Mouse (Mus musculus) liver, embryonic 12.5 days (tissue): ENCODE data around the gene 1600002K03Rik. TPM values are rescaled to one million over a fixed set of nuclear protein-coding genes. Genes with fewer than 3 reads are reported as not detected.
A peak's percentile ranks its signal among the peaks of the same experiment; 100 is the strongest.

ENCODE experiments used
- ATAC-seq: fragments of 200-750 bp; cut with Nextera tagmentation; 2 replicates; pipeline ENCODE4 v1.8.0; 2017; ENCODE audit warnings: moderate number of reproducible peaks, mild to moderate bottlenecking, moderate library complexity
- H3K27ac ChIP-seq: fragments of 300-500 bp; sonication (generic); 2 replicates; pipeline ENCODE4 v1.5.1; 2016; ENCODE audit warnings: mild to moderate bottlenecking
- H3K27me3 ChIP-seq: fragments of 300-500 bp; sonication (generic); replicated peaks from 2 replicates; pipeline ENCODE4 v1.6.1; 2016; ENCODE audit warnings: mild to moderate bottlenecking, moderate library complexity
- H3K36me3 ChIP-seq: fragments of 300-500 bp; sonication (generic); 2 replicates; pipeline ENCODE4 v1.6.1; 2016; ENCODE audit warnings: mild to moderate bottlenecking, moderate library complexity
- H3K4me1 ChIP-seq: fragments of 300-500 bp; sonication (generic); 2 replicates; pipeline ENCODE4 v1.6.1; 2016
- H3K4me2 ChIP-seq: fragments of 300-500 bp; sonication (generic); 2 replicates; pipeline ENCODE4 v1.6.1; 2016; ENCODE audit warnings: mild to moderate bottlenecking, moderate library complexity
- H3K4me3 ChIP-seq: fragments of 300-500 bp; sonication (generic); 2 replicates; pipeline ENCODE4 v1.5.1; 2016; ENCODE audit warnings: mild to moderate bottlenecking, moderate library complexity
- H3K9ac ChIP-seq: fragments of 300-500 bp; sonication (generic); 2 replicates; pipeline ENCODE4 v1.6.1; 2016; ENCODE audit warnings: mild to moderate bottlenecking, moderate library complexity
- H3K9me3 ChIP-seq: fragments of 300-500 bp; sonication (generic); replicated peaks from 2 replicates; pipeline ENCODE4 v1.6.1; 2016; ENCODE audit warnings: mild to moderate bottlenecking, moderate library complexity
- WGBS: fragments of 180-500 bp; shearing (Covaris S2); methylation state at CpG from one replicate; pipeline ENCODE4 v1.1.7; 2016; ENCODE audit not compliant: insufficient replicate concordance; 5-methylcytosine and 5-hydroxymethylcytosine counted together
- polyA plus RNA-seq: library from polyadenylated mRNA; unstranded; fragments of >200 nt; fragmentation: Nextera tagmentation; extraction: Ambion mirVana; gene quantifications from 2 replicates; pipeline ENCODE4 v1.2.1, GENCODE M21; 2016

The 1600002K03Rik gene
- polyA plus RNA-seq, 1 experiment from 2014 or later: 16.4 TPM

DNA sequence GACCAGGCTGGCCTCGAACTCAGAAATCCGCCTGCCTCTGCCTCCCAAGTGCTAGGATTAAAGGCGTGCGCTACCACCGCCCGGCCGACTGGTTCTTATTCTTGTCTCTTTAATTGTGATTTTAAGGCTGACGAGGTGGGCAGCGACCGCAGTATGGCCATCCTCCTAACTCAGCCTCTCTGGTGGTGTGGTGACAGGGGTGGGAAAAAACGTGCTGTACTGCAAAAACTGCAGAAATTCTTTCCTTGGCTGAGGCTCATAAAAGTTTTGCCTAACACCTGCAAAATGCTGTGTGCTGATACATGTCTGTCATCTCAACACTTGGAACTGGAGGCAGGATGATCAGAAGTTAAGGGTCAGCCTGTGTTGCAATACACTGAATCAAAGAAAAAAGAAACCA, 614 bp downstream of the 1600002K03Rik start:
- Histone ChIP-seq H3K27me3 (peaks cover 17% of the 10 kb centered on the region), H3K9me3 (no peaks in the 10 kb centered on the region; the same call in 1 of the 2 replicates), H3K9ac (peak overlapping the region; percentile 76), H3K27ac (peak overlapping the region; percentile 78), H3K4me1 (peaks cover 61% of the 10 kb centered on the region), H3K4me2 (peak overlapping the region; percentile 85), H3K4me3 (peak overlapping the region; percentile 77), H3K36me3 (peaks cover 31% of the 10 kb centered on the region)
- ATAC-seq: no peak
- WGBS: 4% methylated on average over 11 of the region's 11 CpGs

DNA sequence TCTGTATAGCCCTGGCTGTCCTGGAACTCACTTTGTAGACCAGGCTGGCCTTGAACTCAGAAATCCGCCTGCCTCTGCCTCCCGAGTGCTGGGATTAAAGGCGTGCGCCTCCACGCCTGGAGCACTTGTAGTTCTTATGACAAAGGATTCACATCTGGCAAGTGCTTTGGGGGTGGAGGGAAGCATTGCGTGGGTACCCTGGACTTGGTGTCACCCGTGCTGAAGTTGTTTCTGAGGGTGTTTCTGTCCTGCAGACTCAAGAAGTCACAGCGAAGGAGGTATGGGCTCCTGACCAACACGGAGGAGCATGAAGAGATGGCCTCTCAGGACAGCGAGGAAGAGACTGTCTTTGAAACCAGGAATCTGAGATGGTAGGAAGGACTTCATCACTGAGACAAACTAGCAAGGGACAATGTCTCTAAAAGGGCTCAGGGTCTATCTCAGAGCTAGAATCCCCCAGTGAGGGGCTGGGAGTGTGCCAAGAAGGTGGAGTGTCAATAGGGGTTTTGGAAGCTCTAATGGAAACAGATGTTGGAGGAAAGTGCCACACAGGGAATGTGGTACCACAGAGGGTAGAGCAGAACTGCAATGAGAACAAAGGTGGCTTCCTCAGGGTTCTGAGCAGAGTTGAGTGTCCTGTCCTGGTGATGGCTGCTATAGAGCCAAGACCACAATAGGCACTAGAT, 1.4 kb downstream of the 1600002K03Rik start:
- 76% methylated on average over 10 of the region's 10 CpGs for WGBS
- Histone ChIP-seq H3K27ac (peak overlapping the region; percentile 22; the same call in 1 of the 2 replicates), H3K4me2 (peak overlapping the region; percentile 85), H3K4me1 (peaks cover 56% of the 10 kb centered on the region), H3K4me3 (no peak overlapping the region), H3K9ac (peak overlapping the region; percentile 76; the same call in 1 of the 2 replicates), H3K27me3 (peaks cover 24% of the 10 kb centered on the region), H3K36me3 (peaks cover 31% of the 10 kb centered on the region), H3K9me3 (no peaks in the 10 kb centered on the region; the same call in 1 of the 2 replicates)
- ATAC-seq: no peak

DNA sequence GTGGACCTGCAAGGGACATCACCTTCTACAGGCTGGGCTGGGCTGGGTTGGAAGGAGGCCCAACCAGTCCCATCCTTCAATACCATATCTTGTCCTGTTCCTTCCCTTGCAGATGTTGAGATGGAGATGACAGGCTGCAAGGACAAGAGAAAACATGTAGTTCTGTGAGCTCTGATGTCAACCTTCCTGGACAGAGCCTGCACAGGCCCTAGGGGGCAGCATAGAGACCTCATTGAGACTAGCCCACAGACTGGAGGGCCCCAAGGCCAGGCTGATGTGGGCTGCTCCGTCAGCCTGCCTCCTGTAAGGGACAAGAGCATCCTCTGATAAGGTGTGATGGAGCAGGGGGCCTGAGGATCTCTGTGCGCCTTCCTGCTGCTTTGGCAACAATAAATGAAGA, 2.0 kb downstream of the 1600002K03Rik start:
- Histone ChIP-seq H3K27me3 (peaks cover 30% of the 10 kb centered on the region), H3K4me2 (no peak overlapping the region), H3K4me3 (no peak overlapping the region), H3K4me1 (peaks cover 57% of the 10 kb centered on the region), H3K36me3 (peaks cover 27% of the 10 kb centered on the region), H3K9ac (no peak overlapping the region), H3K27ac (peak overlapping the region; percentile 22; the same call in 1 of the 2 replicates), H3K9me3 (no peaks in the 10 kb centered on the region; the same call in 1 of the 2 replicates)
- 32% methylated on average over 2 of the region's 2 CpGs for WGBS
- ATAC-seq: no peak

DNA sequence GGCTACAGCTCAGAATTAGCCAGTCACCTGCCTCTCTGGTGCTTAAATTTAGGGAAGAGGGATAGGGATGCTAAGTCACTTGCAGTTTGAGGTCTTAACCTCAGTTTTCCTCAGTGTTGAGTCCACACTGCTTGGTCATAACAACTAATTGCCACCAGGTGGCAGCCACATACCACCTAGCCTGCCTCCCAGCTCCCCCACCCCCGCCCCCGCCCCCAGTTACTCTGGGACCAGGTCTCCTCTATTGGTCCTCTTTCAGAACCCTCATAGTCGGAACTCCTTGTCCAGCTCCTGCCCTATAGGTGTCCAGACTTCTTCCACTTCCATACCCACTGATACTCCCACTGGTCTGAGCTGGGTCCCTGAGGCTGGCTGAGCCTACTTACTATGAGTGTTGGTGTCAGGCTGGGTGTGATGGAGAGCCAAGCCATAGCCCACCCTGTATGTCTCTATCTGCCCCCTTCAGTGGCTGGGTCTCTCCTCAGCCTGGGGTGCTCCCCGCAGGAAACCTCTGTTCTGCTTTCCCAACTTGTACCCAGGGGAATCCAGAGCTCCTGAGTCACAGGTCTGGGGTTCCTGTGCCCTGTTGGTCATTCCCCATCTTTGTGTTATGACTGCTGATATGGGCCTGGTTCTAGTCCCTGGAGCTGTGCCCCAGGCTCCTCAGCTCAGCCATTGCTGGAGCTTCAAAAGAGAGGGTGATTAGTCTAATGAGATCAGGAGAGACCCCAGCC, 3.0 kb downstream of the 1600002K03Rik start:
- Histone ChIP-seq H3K9me3 (no peaks in the 10 kb centered on the region; the same call in 1 of the 2 replicates), H3K36me3 (peaks cover 17% of the 10 kb centered on the region), H3K27me3 (peaks cover 40% of the 10 kb centered on the region), H3K4me3 (no peak overlapping the region), H3K4me2 (no peak overlapping the region), H3K27ac (no peak overlapping the region), H3K9ac (no peak overlapping the region), H3K4me1 (peaks cover 54% of the 10 kb centered on the region)
- WGBS: 27% methylated on average over 4 of the region's 4 CpGs
- ATAC-seq: no peak

DNA sequence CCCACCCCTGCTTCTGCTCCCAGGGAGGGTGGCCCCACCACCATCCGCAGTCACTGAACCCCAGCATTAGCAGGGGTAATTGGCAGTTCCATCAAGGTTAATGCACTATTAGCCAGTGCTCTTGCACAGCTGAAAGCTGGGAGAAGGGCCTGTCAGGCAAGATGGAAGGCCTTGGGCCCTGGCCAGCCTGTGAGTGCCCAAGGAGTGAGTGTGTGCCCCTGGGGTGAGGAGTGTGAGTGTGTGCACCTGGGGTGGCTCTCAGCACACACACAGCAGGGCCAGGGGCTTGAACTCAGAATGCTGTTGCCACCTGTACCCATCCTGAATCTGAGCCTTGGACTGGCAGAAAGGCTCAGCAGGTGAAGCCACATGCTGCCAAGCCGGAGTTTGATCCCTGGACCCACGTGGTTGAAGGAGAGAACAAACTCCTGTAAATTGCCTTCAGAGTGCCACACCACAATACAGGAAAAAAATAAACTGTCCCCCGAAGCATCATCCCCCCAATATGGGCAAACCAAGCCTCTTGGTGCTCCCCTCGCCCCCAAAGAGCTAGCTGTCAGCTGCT, 3.6 kb downstream of the 1600002K03Rik start:
- Histone ChIP-seq H3K9ac (no peak overlapping the region), H3K4me1 (peaks cover 54% of the 10 kb centered on the region), H3K27ac (no peak overlapping the region), H3K36me3 (peaks cover 10% of the 10 kb centered on the region), H3K4me3 (no peak overlapping the region), H3K9me3 (no peaks in the 10 kb centered on the region), H3K27me3 (peaks cover 47% of the 10 kb centered on the region), H3K4me2 (no peak overlapping the region)
- WGBS: 66% methylated on average over 5 of the region's 5 CpGs
- ATAC-seq: no peak

DNA sequence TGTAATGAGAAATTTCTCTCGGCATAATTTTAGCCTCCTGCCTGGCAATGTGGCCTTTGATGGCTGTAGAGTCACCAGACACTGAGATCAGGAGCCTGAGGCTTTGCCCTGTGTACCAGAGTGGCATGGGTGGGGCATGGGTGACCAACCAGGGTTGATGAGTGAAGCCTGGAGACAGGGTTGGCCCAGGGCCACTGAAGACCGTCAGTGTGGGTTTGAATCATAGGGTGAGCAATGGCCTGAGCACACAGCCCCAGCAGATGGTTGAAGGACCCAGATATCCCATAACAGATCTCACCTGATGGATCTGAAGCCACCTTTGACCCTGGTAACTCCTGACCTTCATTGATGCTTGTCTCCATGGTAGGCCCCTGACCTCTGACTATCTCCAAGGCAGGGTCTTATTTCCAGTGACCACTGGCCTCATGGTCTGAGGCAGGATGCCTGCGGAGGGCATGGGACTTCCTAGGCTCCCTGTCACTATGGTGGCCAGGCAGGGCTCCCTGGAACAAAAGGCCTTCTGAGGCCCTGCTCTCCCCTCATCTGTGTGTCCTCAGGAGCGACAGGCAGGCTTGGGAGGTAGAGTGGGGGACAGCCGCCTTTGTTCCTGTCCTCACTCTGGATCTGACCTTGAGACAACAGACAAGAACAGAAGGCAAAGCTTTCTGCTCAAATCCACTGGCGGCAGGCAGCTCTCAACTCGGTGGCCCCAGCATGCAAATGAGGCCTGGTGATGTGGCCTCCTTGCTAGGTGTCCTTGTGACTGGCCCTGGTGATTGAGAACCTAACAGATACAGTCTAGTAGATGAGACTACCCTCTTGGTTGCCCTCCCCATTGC, 4.9 kb downstream of the 1600002K03Rik start:
- H3K27me3 ChIP-seq: peaks cover 60% of the 10 kb centered on the region
- WGBS: 60% methylated on average over 7 of the region's 7 CpGs
- ATAC-seq: no peak
- H3K36me3 ChIP-seq: no peaks in the 10 kb centered on the region
- H3K27ac ChIP-seq: no peak overlapping the region
- no peak overlapping the region for H3K9ac ChIP-seq
- H3K4me1 ChIP-seq: peaks cover 41% of the 10 kb centered on the region
- H3K9me3 ChIP-seq: no peaks in the 10 kb centered on the region
- H3K4me2 ChIP-seq: no peak overlapping the region
- H3K4me3 ChIP-seq: no peak overlapping the region

DNA sequence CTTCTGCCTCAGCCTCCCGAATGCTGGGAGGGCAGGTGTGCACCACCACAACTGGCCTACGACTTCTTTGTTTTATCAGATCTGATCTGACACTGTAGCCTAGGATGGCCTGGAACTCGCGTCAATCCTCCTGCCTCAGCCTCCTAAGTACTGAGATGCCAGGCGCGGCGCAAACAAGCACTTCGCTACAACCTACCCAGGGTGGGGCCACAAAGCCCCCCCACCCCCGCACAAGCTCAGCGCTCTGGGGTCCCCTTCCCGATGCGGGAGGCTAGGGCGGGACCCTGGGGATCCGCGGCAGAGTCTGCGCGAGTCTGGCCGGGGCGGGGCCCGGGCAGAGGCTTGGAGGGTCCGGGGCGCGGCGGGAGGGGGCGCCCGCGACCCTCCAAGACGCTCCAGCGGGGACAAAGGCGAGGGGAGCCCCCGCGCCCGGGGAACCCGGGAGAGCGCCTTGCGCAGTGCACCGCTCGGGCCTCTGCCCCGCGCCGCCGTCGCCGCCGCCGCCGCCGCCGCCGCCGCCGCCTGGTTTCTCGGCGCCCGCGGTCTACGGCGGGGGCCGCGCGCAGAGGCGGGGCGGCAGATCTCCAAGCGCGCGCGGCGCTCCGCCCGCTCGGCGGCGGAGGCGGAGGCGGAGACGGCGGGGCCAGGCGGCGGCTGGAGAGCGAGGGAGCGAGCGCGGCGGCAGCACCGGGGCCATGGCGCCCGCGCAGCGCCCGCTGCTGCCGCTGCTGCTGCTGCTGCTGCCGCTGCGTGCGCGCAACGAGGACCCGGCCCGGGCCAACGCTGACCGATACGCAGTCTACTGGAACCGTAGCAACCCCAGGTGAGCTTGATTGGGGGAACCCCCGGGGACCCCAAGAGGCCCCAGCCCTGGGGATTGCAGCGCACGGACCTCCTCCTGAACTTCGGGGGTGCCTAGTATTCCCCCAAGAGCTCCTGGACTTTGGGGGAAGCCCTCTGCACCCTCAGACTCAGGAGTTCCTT, 6.6 kb downstream of the 1600002K03Rik start, which contains the start of gene Efna2:
Gene Efna2 (plus strand): TSS at position 415 of the 984 bp plus-strand sequence.
- Histone ChIP-seq H3K4me3 (peak within 1 kb of the TSS; percentile 60), H3K4me2 (peak within 1 kb of the TSS; percentile 78), H3K9ac (peak within 1 kb of the TSS; percentile 62), H3K27ac (no peak within 1 kb of the TSS), H3K36me3 (no peaks in the 10 kb centered on the region), H3K27me3 (peaks cover 77% of the 10 kb centered on the region), H3K9me3 (no peaks in the 10 kb centered on the region), H3K4me1 (peaks cover 29% of the 10 kb centered on the region)
- 2% methylated on average over 71 of the region's 106 CpGs for WGBS
- ATAC-seq: peak; percentile 3; the same call in 1 of the 2 replicates

DNA sequence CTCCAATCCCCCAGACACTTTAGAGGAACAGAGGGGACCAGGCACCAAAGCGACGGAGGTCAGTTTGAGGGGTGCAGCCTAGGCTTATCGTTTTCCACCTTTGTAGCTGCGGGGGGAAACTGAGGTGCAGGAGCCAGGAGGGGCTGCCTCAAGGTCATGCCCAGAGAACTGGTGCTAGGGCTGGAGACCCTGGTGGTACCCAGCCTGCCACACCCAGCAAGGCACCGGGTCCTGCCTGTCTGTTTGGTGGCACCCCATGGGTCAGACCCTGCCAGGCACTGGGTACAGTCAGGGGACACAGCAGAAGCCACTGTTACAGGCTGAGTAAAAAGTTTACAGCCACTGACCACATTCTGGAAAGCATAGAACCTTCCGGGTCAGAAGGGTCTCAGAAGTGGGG, 7.5 kb downstream of the 1600002K03Rik start:
- no peak overlapping the region for H3K27ac ChIP-seq
- peaks cover 20% of the 10 kb centered on the region for H3K4me1 ChIP-seq
- WGBS: 53% methylated on average over 6 of the region's 6 CpGs
- no peak for ATAC-seq
- H3K4me3 ChIP-seq: peak overlapping the region; percentile 60
- no peaks in the 10 kb centered on the region for H3K9me3 ChIP-seq
- H3K4me2 ChIP-seq: peak overlapping the region; percentile 78
- H3K27me3 ChIP-seq: peaks cover 84% of the 10 kb centered on the region
- peak overlapping the region; percentile 62; the same call in 1 of the 2 replicates for H3K9ac ChIP-seq
- no peaks in the 10 kb centered on the region for H3K36me3 ChIP-seq

DNA sequence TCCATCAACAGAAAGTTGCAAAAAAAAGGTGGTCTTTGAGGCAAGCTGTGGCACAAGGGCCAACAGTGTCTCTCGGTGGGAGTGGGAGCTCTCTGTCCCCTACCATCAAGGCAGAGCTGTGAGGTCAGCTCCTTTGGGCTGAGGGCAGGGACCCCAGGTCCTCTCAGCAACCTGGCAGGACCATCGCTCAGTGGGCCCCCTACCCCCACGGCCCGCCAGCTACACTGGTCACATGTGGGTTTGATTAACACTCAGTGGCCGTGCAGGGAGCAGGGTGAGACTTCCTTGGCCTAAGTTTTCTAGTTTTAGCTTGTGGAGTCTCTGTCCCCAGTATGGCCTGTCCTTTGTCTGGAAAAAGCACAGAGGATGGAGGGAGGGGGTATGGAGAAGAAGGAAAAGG, 8.1 kb downstream of the 1600002K03Rik start:
- Histone ChIP-seq H3K9ac (no peak overlapping the region), H3K9me3 (no peaks in the 10 kb centered on the region), H3K4me3 (no peak overlapping the region), H3K27me3 (peaks cover 90% of the 10 kb centered on the region), H3K27ac (no peak overlapping the region), H3K4me1 (peaks cover 15% of the 10 kb centered on the region), H3K36me3 (no peaks in the 10 kb centered on the region), H3K4me2 (peak overlapping the region; percentile 7; the same call in 1 of the 2 replicates)
- ATAC-seq: no peak
- WGBS: 53% methylated on average over 5 of the region's 5 CpGs

DNA sequence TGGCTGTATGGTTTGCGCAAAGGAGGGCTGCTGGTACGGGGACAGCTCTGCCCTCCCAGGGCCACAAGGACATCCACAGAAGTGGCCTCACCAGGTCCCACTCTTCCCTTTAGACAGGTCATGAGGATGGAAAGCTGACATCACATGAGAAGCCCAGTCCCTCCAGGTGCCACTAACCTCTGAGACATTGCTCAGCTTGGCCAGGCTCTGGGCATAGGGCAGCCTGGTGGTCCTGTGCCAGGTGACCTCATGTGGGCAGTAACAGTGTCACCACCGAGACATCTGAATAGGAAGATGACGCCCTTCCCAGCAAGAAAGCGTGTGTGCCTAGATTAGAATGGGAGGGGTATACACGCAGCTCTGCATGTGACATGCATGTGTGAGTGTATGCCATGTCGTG, 9.8 kb downstream of the 1600002K03Rik start:
- WGBS: 74% methylated on average over 7 of the region's 7 CpGs
- Histone ChIP-seq H3K27ac (no peak overlapping the region), H3K9ac (no peak overlapping the region), H3K9me3 (no peaks in the 10 kb centered on the region), H3K4me3 (no peak overlapping the region), H3K36me3 (no peaks in the 10 kb centered on the region), H3K4me1 (peaks cover 15% of the 10 kb centered on the region), H3K27me3 (peaks cover 98% of the 10 kb centered on the region), H3K4me2 (no peak overlapping the region)
- no peak for ATAC-seq
